Mouse (Mus musculus): ENCODE measurements around the gene Atxn1.

Atxn1 gene

GRCm38 (mm10) chr13:45836377-45837054, 128.3 kb downstream of the Atxn1 start:
- in situ Hi-C loops (cut with MboI, MseI): loop anchor here (5.0 kb wide), 1 partner anchor 46 kb away; no protein-coding TSS in a partner anchor

- in situ Hi-C loops (cut with MboI, MseI): no loop called here
Observed at GRCm38 (mm10) chr13:45834300-45834699, 130.5 kb downstream of the Atxn1 start.

DNA sequence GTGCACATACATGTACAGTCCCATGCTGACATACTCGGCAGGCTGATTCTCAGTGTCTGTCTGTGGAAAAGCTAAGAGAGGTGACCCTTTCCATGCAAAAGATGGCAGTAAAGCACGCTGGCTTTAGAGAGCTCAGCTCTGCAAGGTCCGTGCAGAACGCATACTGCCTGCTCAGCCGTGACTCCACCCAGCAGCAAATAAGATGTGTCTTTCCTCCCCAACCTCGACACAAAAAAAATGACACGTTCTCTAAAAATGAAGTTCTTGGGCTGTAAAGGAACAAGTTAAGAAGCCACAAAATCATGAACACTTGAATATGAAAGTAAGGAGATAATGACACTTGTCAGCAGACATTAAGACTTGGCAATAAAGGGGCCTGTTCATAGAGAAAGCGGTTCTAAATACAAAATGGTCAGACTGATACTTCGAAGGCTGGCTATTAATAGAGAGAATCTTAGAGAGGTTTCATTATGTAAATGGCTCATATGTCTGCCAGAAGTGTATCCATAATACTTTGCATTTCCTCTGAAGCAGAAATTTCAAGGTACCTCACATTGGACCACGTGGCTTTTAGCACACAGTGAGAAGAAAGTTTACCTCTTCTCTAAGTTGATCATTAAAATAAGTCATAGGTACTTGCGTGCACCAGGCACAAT, 132.0 kb downstream of the Atxn1 start:
- in situ Hi-C loops (cut with MboI, MseI): no loop called here

GRCm38 (mm10) chr13:45829341-45829936, 135.4 kb downstream of the Atxn1 start:
- in situ Hi-C loops (cut with MboI, MseI): no loop called here

GRCm38 (mm10) chr13:45828035-45828434, 136.8 kb downstream of the Atxn1 start:
- in situ Hi-C loops (cut with MboI, MseI): no loop called here

DNA sequence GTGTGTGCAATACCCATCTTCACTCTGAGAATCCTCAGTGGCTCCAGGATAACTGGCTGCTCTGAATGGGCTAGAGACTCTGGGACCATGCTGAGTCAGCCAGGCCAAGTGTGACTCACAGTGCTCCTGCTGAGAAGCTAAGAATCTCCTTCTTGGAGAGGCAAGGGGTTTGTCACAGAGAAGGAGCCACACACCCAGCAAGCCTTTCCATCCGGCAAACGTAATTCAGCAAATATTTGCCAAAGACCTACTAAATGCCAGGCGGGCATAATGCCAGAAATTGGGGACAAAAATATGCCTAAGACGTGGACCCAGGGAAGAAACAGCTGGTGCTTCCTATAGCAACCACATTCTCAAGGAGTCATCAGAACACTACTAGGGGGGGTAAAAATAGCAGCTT, 137.2 kb downstream of the Atxn1 start:
- in situ Hi-C loops (cut with MboI, MseI): no loop called here

GRCm38 (mm10) chr13:45827046-45827596, 137.7 kb downstream of the Atxn1 start:
- in situ Hi-C loops (cut with MboI, MseI): no loop called here

DNA sequence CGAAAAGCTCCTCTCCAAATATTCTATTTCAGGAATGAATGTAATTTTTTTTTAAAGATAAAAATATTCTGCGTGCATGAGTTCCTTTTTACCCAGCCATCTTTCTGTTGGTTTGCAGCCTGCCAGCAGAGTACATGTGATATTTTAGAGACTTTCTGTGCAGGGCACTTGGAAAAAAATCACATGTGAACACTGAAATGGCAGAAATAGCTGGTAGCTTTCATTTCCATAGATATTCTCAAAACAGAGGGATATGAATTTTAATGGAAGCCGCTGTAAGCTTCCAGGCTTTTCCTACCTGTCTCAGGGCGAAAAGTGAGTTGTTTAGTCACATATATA, 142.3 kb downstream of the Atxn1 start:
- in situ Hi-C loops (cut with MboI, MseI): no loop called here

DNA sequence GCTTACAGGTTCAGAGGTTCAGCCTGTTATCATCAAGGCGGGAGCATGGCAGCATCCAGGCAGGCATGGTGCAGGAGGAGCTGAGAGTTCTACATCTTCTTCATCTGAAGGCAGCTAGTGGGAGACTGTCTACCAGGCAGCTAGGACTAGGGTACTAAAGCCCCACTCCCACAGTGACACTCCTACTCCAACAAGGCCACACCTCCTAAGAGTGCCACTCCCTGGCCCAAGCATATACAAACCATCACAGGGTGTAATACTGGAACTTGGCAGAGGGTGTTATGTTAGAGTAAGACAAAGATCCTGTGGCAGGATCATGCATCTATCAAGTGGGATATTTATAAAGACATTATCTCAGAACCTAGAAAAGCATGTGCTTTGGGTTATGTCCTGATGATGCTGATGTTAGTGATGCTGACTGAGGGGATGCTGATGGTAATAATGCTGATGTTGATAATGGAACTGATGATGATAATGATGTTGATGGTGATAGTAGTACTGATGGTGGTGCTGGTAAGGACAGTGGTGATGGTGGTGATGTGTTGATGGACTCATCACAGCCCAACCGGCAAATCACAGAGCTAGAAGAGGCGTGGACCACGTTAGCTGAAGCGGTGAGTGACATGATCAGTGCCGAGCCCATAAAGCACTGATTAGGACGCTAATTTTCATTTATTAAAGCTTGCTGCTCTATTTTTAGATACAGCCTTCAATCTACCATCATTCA, 142.9 kb downstream of the Atxn1 start:
- in situ Hi-C loops (cut with MboI, MseI): no loop called here

DNA sequence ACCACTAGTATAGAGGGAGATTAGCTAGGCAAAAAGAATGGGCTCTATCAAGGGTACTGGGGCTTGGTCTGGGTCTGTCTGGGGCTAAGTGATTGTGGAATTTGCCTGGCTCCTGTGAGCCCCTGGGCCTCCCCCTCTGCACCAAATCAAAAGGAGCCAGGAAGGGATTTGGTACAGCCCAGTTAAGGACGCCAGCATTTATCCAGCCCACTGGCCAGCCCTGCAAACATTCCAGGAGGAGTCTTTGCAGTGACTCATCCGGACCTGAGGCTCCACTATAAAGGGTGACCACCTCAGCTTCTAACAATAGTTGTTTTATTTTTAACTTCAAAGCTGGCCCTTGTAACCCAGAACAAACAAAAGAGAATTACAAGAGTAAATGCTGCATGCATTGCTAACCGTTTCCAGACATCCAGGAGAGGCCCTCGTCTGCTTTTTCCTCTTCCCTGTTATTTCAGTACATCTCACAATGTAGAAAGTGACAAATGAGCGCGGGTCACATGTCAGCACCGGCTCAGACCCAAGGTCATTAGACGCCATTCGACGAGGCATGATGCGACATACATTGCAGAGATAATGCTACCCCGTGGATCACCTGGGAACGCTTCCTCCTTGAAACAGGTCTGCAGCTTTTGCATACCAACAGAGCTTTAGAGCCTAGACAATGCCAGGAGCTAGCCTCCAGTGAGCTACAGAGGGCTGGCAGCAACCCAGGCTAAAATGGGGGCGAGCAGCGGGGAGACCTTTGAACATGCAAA, 144.2 kb downstream of the Atxn1 start:
- in situ Hi-C loops (cut with MboI, MseI): no loop called here

DNA sequence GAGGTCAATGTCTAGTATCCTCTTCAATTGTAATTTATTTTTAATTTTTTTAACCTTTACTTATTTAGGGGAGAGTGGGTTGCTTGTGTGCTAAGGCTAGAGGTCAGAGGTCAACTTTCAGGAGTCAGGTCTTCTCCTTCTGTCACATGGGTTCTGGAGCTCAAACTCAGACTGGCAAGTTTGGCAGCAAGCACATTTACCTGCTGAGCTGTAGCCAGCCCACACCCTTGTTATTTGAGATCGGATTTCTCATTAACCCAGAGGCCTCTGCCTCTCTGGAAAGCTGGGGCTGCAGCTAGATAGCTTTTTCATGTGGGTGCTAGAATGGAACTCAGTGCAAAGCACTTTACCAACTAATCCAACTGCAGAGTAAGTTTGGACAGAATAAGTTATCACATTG, 148.1 kb downstream of the Atxn1 start:
- in situ Hi-C loops (cut with MboI, MseI): loop anchor here (10.0 kb wide), 1 partner anchor 1732 kb away; no protein-coding TSS in a partner anchor

GRCm38 (mm10) chr13:45809777-45810410, 154.9 kb downstream of the Atxn1 start:
- in situ Hi-C loops (cut with MboI, MseI): loop anchor here (10.0 kb wide), 1 partner anchor 1725 kb away; no protein-coding TSS in a partner anchor

DNA sequence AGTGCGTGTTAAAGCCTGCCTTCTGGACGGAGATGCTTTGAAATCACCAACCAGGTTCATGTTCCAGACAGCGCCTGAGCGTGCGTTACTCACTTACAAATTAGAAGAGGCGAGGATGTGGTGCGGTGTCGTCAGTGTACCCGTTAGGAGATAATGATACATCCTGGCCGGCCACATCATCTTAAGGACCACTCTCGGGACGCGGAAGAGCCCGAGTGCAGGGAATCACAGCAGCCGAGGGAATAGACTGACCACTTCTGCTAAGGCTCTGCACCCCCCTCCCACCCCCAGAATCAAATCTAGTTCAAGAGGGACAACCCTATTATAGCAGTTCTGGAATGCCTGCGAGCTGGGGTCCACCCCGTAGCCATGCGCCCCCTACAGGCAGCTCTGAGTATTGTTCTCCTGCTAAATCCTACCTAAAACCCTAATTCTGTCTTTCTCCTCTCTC, 157.2 kb downstream of the Atxn1 start:
- in situ Hi-C loops (cut with MboI, MseI): no loop called here

- in situ Hi-C loops (cut with MboI, MseI): no loop called here
Observed at GRCm38 (mm10) chr13:45806600-45807525, 157.9 kb downstream of the Atxn1 start.

- in situ Hi-C loops (cut with MboI, MseI): no loop called here
Observed at GRCm38 (mm10) chr13:45805915-45806599, 158.8 kb downstream of the Atxn1 start.

DNA sequence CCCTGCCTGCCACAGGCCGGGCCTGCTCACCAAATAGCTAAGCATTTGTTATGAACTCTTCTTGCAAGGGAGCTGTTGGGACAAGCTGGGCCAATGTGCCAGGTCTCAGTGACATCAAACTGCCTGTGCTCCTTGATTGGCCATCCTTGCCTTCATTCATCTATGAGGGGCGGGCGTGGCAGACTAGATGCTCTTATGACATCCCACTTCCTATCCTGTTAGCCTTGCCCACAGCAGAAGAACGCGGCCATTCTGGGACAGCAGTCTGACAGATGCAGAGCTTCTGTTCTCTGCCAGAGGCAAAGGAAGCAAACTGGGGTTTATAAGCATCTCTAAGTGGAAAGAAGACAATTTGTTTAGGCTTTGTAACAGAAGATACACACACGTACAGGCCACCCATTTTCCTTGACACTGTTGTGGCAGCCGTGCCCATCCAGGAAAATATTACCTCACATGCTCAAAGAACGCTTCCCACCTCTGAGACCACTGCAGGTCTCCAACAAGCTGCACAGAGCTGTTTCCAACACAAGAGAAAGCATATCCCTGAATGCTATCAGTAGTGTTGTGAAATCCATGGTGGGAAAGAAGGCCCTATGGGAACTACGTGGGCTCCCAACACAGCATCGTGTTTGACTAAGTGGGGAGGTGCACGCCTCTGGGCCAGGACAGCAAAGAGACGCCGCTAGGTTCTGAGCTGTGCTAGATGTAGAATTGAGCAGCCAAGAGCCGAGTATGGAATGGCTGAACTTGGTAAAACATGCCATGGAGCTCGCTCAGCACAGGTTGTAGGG, 162.0 kb downstream of the Atxn1 start:
- in situ Hi-C loops (cut with MboI, MseI): no loop called here

DNA sequence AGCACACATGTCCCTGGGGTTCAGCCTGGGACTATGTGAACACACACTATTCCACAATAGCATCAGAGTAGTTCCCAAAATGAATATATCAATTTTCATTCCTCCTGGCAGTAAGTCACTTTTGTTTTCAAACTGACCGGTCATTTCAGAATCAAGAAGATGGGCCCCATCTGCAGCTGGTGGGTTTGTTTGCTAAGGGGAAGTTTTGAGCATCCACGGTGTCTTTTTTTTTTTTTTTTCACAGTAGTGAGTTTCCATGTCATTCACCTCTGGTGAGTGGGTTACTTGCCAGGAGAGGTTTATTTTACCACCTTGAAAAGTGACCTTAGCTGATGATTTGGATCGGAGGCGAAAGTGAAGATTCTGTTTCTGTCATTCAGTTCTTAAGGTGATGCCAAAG, 166.6 kb downstream of the Atxn1 start:
- in situ Hi-C loops (cut with MboI, MseI): loop anchor here (10.0 kb wide), 1 partner anchor 643 kb away; no protein-coding TSS in a partner anchor

- in situ Hi-C loops (cut with MboI, MseI): loop anchor here (10.0 kb wide), 1 partner anchor 643 kb away; no protein-coding TSS in a partner anchor
Observed at GRCm38 (mm10) chr13:45797696-45798095, 167.1 kb downstream of the Atxn1 start.
